Mouse (Mus musculus) spleen, postnatal 10 days (tissue): ENCODE measurements around the gene Dynlt1b.
"Not testable (repeated sequence)": the region's sequence is repeated elsewhere in the genome, so short reads cannot be mapped to it uniquely, and the experiment has no call there.

Source experiments
- DNase-seq, 2 experiments: peaks; one replicate each; pipeline ENCODE4 v3.0.0; 2021 to 2022; ENCODE audit warnings: low spot score in 2 of 2

Gene Dynlt1b

DNA sequence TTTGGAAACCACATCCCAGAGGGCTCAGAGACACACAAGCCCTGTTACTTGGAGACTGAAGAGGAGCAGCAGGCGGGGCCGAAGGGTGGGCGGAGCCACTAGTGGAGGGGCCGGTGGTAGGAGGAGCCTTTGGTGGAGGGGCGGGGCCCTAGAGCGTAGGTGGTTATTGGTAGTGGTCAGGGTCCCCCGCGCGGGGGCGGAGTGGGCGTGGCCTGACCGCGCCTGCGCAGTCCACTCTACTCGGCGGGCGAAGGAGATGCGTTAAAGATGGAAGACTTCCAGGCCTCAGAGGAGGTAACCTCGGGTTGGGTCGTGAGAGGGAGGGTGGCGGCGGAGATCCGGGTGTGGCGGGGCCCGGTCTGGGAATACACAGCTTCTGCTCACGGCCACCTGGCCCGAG lies at the start of gene Dynlt1b:
Dynlt1b (plus strand) TSS at position 168 of the 400 bp plus-strand sequence.
- DNase-seq: peak; percentile 100

DNA sequence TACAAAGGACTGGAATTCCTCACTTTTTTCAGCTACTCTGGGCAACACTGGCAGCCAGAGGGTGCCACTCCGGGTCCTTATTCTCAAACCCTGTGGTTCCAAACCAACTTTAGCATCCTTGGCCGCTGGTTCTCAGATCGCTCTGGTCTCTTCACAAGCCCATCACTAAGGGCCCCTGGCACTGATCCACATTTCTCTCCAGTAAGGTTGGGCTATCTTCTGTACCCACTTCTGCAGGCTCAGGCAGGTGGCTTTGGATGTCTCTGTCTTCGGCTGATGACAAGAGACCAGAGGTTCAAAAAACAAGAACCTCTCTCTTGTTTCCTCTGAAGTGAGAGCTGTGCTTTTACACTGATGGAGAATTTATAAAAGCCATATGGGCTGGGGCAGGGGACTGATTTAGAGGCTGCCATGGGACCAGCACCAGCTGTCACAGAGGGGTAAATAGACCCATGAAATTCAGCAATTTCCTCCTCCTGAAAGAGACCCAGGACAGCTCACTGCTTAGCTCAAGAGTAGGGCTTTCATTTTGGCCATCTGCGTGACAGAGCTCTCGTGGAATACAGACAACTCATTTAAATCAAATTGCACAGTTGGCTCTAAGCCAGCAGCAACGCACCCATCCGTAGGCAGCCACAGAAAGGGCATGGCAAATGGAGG lies 49.6 kb upstream of the Dynlt1b start:
- not testable (repeated sequence) for DNase-seq

DNA sequence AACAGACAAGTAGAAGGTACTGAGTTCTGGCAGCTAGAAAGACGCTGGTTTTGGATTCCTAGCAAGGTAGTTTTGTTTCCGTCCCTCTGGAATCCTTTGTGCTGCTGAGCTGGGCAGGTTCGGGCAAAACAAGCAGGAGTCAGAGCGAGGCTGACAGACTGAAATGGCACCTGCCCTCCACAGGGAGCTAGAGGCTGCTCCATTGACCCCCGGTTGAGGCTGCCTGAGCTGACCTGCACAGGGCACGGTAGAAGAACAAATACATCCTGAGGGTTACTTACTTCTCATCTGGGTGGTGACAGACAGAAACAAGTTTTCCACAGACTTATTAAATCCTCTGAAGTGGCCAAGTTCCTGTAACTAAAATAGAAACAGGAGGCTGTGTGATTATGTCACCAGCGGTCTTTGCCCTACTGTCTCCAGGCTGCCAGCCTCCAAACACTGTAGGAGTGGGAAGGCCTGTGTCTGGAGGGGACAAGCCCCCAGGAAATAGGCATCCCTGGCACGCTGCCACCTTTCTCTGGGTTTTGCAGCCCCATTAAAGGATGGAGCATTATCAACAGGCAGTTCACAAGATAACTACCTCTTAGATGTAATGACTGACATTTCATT lies 48.7 kb upstream of the Dynlt1b start:
- DNase-seq: not testable (repeated sequence)

DNA sequence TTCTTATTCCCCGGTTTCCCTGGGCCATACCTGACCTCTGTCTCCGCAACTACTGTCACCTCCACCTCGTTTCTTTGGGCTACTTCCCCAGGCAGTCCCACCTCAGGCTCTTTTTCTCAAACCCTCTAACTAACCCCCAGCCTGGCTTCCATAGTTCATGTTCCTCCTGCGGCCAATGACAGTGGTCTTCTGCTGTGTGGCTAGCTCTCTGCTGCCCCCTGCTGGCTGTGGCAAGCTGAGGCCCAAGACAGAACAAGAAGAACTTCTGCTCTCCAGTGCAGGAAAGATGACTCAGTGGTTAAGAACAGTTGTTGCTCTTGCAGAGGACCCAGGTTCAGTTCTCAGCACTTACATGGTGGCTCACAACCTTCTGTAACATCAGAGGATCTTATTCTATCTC lies 43.0 kb upstream of the Dynlt1b start:
- DNase-seq: not testable (repeated sequence)

GRCm38 (mm10) chr17:6387380-6387911 lies 42.5 kb upstream of the Dynlt1b start:
- not testable (repeated sequence) for DNase-seq

DNA sequence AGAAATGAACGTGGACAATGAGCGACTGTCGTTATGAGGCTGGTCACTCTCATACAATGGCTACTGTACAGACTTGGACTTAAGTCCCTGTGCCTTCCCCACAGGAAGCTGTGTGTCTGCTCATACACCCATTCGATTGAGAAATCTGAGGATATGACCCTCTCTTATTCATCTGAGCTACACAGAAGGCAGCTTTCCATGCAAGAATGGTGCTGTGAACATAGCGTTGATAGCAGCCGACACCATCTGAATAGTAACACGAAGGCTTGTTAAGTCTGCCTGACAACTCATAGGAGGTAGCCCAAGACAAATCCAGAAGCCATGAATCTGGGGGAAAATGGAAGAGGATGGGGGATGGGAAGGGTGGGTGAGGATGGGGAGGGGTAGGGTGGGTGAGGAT lies 40.4 kb upstream of the Dynlt1b start:
- DNase-seq: not testable (repeated sequence)

DNA sequence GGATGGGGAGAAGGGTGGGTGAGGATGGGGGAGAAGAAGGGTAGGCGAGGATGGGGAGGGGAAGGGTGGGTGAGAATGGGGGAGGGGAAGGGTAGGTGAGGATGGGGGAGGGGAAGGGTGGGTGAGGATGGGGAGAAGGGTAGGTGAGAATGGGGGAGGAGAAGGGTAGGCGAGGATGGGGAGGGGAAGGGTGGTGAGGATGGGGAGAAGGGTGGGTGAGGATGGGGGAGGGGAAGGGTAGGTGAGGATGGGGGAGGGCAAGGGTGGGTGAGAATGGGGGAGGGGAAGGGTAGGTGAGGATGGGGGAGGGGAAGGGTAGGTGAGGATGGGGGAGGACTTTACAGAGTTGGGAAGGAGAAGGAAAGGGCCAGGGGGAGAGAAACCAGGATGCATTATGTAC lies 39.2 kb upstream of the Dynlt1b start:
- not testable (repeated sequence) for DNase-seq

GRCm38 (mm10) chr17:6391736-6392135 lies 38.2 kb upstream of the Dynlt1b start:
- DNase-seq: not testable (repeated sequence)

DNA sequence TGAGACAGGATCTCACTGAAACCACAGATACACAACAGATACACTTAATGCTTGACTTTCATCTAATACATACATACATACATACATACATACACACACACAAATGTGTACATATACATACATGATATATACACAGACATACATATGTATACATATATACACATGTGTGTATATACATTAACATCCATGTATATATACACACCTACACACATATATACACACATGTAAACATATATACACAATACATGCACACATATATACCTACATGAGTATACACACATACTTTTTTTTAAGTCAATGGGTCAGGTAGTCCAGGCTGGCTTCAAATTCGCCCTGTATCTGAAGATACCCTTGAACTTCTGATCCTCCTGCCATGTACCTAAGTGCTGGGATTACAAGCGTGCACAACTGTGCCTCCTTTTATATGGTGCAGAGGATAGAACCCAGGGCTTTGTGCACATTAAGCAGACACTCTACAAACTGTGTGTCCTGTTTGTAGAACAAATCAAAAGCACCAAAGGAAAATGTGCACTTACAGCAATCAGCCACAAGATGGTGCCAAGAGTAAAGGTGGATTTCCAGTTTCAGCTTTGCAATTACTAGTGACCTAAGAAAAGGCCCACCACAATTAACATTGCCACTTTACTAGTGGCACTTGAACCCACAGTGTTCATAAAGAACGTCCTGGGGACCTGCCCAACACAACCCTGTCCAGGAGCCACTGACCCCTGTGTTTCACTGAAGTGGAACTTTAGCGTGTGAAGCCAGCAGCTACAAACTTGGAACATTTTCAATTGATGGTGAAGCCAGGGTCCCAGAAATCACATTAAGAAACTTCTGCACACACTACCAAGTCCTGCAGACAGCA lies 37.2 kb upstream of the Dynlt1b start:
- DNase-seq: not testable (repeated sequence)

DNA sequence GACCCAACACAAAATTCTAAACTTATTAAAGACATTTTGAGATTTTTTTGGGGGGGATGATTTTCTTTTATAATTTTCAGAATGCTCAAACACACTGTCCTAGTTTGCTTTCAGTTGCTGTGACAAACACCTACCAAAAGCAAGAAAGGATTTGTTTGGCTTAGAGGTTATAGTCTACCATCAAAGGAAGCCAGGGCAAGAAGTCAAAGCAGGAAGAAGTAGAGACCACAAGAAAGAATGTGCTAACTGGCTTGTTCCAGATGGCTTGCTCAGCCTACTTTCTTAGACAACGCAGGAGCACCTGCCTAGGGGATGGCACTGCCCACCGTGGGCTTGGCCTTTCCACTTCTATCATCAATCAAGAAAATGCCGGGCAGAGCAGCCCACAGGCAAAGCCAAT lies 31.8 kb upstream of the Dynlt1b start:
- not testable (repeated sequence) for DNase-seq

DNA sequence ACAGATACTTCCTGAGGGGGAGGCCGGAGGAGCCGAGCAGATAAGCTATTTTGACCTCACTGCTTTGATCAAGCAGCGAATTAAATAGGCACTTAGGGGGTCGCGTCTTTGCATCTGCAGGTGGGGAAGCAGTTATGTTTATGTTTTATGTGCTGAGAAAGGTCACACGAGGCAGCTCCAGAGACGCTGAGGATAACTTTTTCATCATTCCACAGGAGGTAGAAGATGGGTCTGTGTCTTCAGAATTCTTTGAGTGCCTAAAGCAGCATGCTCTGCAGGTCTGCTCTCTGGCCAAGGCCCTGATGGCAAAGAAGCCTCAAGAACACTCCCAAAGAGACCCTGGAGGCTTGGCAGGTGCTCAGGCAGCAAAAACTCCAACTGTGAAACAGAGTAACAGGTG lies 31.1 kb upstream of the Dynlt1b start:
- DNase-seq: not testable (repeated sequence)

DNA sequence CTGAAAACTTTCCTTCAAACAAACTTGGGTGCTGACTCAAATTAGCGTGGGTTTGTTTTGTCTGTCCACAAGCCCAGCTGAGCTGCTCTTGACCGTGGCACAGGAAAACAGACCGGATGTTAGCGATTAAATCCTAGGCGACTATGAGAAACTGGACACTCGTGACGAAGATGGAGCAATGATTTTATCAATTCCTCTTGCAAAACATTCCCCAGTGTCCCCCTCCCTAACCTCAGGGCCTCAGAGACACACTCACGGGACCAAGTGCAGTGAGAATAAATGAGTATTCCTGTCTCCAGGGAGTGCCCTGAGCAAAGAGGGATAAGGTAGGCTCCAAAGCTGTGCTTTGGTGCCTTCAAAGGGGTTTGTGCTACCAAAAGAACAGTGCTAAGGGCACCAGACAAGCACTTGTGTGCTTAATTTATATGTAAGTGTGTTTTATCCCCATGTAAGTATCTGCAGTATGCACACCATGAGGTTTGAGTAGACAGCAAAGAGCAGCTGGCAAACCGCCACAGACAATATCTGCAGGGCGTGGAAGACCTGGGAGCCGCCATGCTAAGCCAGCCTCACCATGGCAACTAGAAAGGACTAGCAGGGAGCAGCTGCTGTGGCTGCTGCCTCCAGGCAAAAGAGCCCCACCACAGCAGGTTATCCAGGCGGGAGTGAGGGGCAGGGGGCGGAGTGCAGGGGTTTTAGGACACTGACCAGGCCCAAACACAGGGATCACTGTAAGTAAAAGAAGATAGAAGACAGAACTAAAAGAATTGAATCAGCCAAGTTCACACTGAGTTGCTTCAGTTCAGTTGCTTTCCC lies 30.4 kb upstream of the Dynlt1b start:
- DNase-seq: peak in 1 of 2 experiments; percentile 15

DNA sequence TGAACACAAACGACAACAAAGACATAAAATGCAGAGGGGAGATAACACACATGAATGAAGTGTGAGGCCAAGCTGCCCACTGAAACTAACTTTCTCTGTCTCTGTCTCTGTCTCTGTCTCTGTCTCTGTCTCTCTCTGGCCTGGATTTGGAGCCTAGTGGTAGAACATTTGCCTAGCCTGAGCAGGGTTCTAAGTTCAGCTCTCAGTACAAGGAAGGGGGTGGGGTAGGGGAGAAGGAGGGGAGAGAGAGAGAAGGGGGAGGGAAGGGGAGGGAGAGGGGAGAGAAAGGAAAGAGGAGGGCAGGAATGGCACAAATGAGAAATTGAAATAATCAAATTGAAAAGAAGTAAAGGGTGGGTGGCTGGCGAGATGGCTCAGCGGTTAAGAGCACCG lies 29.8 kb upstream of the Dynlt1b start:
- not testable (repeated sequence) for DNase-seq

DNA sequence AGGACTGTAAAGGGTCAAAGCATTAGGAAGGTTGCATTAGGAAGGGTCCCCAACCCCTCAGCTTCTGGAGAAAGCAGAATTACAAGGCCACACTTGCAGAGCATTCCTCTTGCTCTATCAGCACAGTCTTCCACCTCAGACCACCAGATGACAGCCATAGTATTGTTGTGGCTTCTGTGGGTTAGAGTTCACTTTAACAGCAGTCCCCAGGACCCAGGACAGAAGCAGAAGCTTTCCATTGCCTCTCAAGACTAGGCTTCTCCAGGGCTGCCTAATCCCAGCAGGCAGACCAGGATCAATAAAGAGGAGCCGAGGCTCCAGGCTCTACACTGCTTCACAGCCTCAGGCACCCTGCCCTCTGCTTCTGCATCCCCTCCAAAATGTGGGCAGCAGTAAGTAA lies 25.4 kb upstream of the Dynlt1b start:
- not testable (repeated sequence) for DNase-seq

DNA sequence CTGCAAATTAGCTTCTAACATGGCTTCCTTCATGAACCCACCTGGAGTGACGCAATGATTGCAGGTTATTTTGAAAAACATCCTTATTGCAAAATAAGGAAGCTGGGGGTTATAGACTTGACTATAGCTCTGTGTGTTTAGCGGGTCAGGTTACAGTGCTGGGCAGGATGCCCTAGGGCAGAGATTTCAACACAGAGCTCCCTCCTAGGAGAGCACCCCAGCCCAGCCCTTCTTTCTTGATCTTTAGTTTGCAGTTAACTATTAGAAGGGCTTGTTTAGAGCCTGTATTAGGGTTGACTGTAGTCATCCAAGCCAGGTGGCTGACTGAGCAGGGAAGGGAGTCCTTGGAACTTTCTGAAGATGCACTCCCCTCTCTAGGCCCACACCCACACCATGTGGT lies 22.9 kb upstream of the Dynlt1b start:
- DNase-seq: peak in 1 of 2 experiments; percentile 13

DNA sequence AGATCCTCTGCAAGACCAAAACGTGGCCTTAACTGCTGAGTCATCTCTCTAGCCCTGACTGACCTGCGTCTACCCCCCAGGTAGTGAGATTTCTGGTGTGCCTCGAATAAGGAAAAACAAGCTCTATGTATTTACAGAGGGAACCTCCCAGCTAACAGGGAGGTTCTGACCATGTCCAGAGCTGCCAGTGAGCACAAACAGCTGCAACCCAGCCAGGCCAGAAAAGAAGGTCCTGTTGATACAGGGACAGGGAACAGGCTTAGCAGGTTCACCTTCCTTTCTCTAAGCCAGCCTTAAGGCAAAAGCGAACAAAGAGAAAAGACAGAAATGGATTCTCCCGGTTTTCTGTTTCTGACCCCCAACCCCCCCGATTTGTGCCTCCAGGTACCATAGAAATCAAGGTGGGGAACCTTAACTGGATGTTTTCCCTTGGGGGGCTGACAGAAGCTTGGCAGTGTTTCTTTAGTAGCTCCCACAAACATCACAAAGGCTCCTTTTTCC lies 19.1 kb upstream of the Dynlt1b start:
- not testable (repeated sequence) for DNase-seq

- DNase-seq: not testable (repeated sequence)
Observed at GRCm38 (mm10) chr17:6417118-6417517, 12.8 kb upstream of the Dynlt1b start.

DNA sequence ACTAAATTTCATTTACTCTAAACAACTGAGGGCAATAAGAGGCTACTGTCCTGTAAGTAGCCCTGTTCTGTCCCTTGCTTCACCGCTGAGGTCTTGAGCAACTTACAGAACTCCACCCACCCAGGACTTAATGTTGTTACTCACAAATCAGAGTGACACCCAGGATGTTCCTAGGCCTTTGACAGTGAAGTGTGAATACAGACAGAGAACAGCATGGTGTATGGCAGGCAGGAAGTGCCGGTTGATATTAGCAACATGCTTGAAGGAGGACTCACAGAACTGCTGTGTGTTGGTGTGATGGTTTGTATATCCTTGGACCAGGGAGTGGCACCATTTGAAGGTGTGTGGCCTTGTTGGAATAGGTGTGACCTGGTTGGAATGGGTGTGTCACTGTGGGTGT lies 9.4 kb upstream of the Dynlt1b start:
- DNase-seq: not testable (repeated sequence)

- DNase-seq: not testable (repeated sequence)
Observed at GRCm38 (mm10) chr17:6421547-6422326, 8.2 kb upstream of the Dynlt1b start.

- not testable (repeated sequence) for DNase-seq
Observed at GRCm38 (mm10) chr17:6422370-6422769, 7.5 kb upstream of the Dynlt1b start.
